Mouse (Mus musculus): ENCODE measurements around the gene Cct8.

- TF ChIP-seq POLR2A (IDR thresholded peaks at IDR 0.05; ENCODE audit: borderline replicate concordance, low read depth, low read length) (no peak), CTCF (IDR thresholded peaks at IDR 0.05; ENCODE audit: low read depth, low read length) (no peak)
These were observed 33.1 kb upstream of the Cct8 start for GRCm38 (mm10) chr16:87528755-87529154.

Measured in bone marrow macrophage, adult 2 months (primary cell).